Mouse (Mus musculus) layer of hippocampus, adult 9-10 months (tissue): ENCODE data around the gene Cacna2d2.

Source experiments
- DNase-seq: peaks from one replicate; pipeline ENCODE4 v3.0.0; 2022; ENCODE audit warnings: low spot score

Gene Cacna2d2

DNA sequence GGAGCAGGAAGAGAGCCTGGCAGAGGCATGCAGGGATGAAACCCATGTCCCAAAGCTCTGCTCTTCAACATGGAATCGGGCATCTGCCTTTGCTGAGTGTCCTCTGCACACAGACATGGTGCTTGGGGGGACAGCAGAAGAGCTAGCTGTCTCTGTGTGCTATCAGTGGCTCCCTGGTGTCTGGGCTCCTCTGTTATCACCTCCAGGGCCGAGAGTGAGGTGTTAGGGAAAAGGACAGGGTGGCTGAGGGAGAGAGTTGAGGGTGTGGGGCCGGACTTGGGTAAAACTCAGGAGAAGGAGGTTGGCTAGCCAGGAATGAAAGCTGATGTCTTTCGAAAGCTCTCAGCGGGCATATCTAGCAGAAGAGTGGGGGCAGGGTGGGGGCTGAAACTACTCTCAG is 63.5 kb downstream of the Cacna2d2 start:
- no peak for DNase-seq

DNA sequence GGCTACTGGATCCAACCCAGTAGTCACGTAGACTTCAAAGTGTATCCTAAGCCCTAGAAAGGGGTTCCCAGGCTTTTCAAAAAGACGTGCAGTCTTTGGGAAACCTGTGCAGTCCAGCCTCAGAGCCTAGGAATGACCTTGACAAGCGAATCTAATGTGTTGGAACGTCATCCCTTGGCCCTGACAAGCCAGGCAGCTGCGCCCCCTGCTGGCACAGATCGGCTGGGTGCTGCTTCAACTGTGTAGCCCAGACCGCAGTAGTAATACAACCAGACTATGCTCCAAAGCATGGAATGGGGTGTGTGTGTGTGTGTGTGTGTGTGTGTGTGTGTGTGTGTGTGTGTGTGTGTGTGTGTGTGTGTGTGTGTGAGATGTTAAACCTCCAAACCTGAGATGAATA is 64.1 kb downstream of the Cacna2d2 start:
- DNase-seq, result peak; percentile 56

DNA sequence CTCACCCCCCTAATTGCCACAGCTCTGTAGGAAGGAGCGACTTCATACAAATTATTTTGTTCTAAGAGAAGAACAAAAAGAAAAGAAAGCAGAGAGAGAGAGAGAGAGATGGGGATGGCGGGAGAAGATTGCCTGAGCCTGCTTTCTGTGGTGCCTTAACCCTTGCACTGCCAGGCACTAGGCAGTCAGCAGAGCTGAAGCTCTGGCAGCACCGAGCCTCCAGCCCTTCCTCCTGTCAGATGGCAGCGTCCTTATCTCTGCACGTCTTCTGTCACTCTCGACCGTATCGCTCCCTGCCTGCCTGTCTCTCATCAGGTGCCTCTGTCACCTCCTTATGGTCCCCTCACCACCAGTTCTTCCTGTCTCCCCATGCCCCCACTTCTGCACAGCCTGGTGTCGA is 64.7 kb downstream of the Cacna2d2 start:
- DNase-seq, result no peak

DNA sequence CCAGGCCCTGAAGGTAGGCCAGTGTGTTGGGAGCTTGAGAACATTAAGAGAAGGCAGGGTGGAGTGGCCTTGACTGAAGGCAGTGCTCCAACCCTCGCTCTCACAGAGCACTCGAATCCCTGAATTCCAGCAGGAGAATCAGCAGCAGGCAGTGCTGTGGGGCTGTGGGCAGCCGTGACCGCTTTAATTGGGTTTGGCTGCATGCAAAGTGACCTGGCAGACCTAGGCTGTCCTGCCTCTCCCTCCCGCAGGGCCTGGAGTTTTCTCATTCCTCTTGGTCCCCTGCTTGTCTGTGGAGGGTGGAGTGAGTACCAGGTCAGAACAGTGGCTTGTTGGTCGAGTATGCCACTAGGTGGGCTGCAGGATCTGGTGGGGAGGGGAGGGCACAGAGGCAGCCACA is 66.2 kb downstream of the Cacna2d2 start:
- DNase-seq, result no peak

DNA sequence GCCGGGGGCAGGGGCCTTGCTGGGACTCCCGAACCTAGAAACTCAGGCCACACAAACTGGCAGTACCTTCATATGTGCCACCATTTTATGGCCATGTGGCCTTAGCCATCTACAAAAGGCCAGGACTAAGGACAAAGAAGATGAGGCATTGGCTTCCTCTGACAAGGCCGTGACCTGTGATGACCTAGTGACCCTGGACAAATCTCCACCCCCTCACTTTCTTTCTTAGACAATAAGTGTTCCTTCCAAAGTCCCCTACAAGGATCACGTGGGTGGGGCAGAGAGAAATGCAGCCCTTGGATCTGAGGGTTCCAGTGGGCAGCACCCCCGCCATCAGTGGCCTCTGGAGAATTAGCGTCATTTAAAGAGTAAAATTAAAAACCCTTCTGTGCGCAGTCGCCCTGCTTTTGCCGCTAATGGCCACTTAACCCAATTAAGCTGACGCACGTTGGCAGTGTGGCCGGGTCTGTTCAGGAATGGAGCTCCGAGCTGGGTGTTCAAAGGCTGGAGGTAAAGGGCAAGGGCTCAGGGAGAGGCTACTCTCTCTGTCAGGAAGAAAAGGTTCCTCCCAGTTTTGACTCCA is 69.9 kb downstream of the Cacna2d2 start:
- no peak for DNase-seq

DNA sequence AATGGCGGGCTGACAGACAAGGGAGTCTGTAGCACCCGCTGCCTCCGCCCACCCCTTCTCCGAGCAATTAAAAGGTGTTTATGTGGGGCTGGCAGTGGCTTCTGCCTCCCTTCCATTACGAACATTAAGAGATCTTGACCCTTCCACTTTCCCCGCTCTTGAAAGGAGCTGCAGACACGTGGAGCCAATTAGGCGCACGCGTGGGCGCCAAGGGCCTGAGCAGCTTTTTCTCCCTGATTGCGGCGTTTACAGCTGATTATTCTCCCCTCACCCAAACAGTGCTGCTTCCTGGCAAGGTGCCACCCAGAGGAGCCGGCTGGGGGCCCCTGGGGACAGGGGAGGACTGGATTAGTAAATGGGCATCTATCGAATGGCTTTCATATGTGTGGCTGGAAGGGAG is 71.0 kb downstream of the Cacna2d2 start:
- DNase-seq, result no peak

DNA sequence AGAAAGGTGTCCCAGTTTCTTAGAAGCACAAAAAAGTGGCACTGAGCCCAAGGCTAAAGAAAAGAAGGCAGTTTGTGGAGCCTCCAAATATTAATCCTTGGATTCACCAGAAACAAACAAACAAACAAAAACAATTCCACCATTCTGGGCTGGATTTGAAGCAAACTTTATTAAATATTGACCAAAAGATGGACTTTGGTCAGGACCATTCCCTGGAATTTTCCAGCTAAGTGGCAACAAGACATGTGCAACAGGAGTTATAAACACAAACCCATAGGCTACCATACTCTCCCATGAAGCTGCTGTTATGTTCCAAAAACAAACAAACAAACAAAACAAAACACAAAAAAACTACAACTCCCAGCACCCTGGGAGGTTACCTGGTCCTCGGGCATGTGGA is 74.6 kb downstream of the Cacna2d2 start:
- no peak for DNase-seq

DNA sequence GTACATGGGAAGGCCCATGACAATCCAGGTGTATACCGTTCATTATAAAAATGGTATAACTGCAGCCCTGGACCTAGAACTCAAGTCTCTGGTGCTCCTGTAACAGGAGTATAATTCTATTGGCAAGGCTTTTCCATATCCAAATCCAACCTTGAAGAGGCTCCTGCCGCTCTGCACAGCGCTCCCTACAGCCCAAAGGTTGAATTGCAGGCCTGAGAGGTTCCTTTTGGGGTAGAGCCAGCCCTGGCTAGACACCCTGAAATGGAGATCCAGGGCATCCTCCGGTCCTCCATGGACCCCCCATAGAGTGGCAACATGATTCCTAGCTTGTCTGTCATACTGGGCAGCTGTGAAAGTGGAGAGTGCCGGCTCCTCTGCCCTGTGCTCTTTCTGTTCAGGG is 79.6 kb downstream of the Cacna2d2 start:
- DNase-seq, result no peak

DNA sequence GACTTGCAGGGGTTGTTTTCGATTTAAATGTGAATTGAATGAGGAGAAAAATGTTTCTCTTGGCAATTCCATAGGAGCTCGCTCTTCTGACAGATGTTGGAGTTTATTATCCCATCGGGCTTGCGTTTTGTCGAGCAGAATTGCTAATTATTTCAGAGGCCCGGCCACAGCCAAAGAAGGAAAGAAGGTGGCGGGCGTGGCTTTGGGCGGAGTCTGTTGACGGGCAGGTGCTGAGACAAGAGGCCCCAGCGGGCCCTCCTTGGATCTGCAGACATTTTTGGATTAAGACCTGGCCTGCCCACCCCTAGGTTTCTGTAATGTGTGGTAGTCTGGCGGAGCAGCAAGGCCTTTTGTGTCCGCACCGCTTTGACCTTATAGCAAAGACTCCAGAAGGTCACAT is 80.2 kb downstream of the Cacna2d2 start:
- DNase-seq, result peak; percentile 6

DNA sequence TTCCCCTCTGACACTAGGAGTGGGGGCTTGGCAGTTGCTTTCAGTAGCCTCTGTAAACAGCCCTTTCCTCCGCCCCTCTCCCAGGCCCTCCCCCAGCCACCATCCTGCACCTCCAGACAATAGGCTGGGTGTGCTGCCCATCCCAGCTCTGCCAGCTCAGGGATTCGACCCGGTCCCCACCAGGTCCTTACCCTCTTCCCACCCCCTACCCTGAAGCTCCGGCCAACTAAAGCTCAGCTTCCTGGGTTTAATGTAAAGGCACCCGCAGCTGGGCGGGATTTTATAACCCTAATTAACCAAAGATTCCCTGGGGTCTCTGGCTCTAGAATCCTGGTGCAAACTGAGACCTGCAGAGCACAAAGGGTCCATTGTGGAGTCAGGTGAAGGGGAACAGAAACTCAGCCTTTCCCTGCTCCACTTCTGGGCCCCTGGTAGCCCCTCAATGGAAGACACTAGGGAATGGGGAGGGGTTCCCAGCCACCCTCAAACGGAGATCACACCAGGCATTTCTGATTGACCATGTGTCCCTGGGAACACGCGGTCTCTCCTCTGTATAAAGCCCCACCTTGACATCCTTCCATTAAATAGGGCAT is 81.2 kb downstream of the Cacna2d2 start:
- DNase-seq, result no peak

DNA sequence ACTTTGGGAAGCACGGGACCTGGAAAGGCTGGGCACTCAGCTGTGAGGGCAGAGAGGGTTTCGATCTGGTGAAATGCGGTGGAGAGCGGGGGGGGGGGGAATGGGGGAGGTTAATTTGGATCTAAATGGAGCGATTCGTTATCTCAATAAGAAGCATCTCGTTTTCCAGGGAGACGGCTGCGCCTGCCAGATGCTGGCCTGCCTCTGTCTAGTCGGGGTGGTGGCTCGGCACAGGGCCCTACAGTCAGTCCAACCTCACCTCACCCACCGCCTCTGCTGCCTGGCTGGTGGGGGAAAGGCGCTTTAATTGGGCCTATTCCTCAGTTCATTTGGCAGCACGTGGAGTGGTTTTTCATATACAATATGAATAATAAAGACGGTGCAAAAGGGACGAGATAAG is 81.9 kb downstream of the Cacna2d2 start:
- no peak for DNase-seq

DNA sequence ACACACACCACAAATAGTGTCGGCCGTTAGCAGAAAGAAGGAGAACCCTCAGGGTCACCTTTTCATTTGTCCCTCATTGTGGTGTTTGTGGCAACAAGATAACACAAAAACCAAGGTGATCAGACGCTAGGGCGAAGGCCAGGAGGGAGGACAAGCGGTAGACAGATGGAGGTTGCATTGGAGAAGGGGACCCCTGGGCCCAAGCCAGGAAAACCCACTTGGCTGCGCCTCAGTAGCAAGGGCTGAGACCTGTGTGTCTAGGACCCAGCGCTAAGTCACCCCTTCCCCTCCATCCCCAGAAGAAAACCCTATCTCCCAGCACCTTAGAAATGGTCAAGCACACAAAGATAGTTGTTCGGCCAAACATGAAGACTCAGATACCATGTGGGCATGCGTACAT is 82.6 kb downstream of the Cacna2d2 start:
- no peak for DNase-seq

DNA sequence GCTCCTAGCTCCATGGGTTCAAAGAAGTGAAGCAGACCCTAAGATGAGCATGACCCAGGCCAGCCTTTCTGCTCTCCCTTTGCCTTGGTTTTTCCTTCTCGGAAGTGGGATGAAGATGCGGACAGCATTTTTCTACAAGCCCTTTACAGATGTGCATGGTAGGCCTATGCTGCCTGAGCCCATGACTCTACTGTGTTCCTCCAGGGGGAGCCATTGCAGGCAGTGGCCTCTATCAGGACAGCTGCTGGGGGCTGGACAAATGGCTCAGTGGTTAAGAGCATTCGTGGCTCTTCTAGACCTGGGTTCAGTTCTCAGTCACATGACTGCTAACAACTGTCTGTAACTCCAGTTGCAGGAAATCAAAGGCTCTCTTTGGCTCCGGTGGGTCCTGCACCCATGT is 83.4 kb downstream of the Cacna2d2 start:
- no peak for DNase-seq

DNA sequence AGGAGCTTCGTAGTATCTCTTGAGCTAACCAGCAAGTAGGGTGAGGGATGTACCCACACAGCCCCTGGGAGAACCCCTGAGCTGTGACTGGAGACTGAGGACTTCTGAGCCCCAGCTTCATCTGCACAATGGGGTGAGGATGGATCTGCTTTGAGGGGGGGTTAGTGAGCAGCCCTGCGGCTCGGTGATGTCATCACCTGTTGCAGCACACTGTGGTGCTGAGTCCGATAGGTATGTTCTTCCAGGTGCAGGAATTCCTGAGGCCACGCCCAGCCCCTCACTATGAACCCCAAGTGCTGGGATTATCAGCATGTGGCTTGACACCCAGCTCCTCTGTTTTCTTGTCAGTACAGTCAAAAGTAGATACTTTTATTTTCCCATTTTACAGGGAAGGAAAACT is 84.3 kb downstream of the Cacna2d2 start:
- DNase-seq, result no peak

DNA sequence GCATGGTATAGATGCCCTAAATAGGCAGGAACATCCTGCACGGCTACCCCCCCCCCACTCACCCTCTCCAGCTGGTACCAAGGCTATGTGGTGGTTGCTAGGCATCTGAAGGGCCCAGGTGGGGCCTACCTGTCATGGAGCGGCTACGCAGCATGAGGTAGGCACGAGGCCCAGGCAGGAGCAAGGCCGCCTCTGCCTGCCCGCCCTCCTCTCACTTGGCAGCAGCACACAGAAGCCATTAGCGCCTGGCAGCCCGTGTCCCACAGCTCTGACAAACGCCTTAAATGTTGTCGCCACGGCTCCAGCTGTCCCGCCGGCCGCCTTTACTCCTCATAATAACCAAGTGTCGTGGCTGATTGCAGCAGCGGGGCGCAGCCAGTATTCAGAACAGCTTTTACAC is 84.9 kb downstream of the Cacna2d2 start:
- peak; percentile 6 for DNase-seq

DNA sequence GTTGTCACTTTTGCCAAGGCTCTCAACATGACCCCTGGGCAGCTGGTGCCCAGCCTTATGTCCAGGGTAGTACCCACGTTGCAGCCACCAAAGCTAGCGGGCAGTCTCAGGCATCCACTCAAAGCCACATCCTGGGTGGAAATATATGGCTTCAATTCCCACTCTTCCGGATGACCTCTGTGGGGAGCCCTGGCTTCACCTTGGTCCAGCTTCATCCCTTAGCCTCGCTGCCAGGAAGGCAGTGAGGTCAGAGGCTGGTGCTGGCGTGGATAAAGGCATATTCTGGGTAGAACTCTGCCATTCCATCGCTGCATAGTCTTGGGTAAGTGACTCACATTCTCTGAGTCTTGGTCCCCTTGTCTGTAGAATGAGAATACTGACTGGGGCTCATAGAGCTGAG is 85.4 kb downstream of the Cacna2d2 start:
- DNase-seq, result no peak

DNA sequence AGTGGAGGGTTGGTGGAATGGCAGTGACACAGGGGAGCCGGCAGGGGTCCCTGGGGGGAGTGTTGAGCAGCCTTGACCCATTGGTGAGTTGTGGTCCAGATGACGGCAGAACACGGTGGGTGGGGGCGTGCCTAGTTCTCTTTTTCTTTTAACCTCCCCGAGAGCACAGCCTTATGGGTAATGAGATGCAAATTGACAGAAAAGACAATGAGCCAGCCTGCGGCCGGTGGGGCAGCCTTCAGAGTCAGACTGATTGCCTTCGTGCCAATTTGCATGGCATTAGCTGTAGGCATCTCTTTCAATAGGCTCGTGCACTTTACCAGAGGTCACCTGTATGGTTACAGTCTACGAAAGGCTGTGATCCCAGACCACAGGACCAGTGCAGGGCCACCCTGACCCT is 86.7 kb downstream of the Cacna2d2 start:
- no peak for DNase-seq

DNA sequence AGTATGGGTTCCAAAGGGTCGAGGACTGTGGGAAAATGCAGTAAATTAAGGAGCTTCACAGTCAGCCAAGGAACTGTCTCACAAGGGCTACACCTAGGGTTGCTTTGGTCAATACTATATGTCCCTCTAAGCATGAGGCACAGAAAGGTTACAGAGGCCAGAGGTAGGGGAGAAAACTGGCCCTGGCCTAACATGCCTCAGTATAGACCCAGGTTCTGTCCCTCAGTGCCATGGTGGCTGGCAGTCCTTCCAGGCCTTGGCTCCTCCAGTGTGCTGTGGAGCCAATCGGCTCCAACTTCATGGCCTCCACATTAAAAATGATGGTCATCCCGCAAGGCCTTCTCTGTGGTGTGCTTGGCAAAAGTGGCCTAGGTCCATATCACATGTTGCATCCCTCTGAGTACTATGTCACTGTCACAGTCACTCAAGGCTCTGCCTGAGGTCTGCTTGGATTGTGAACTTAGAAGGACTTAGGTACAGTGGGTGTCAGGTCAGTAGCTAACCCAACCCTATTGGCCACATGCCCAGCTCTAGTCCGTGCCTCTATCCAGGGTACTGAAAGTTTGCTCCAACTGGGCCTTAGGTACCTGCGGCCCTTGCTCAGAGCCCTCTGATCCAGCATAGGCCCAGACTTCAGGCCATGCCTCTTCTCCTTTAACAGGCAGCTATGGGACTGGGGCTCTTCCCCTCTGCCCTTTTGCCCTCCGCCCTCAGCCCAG is 87.3 kb downstream of the Cacna2d2 start:
- DNase-seq, result no peak

DNA sequence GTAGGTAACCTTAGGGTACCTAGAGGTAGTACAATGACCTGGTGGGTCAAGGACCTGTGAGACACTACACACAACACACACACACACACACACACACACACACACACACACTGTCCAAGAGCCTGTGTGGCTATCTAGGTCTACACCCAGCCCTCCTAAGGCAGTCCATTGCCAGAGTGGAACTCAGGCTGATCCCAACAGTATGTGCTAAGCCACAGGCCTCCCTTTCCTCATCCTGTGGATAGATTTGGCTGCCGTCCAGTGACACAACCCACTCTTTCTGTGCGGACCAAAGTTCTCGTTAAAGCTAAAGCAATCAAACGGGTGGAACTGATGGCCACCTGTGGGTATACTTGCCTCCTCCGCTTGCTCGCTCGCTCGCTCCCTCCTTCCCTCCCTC is 90.7 kb downstream of the Cacna2d2 start:
- DNase-seq, result no peak

DNA sequence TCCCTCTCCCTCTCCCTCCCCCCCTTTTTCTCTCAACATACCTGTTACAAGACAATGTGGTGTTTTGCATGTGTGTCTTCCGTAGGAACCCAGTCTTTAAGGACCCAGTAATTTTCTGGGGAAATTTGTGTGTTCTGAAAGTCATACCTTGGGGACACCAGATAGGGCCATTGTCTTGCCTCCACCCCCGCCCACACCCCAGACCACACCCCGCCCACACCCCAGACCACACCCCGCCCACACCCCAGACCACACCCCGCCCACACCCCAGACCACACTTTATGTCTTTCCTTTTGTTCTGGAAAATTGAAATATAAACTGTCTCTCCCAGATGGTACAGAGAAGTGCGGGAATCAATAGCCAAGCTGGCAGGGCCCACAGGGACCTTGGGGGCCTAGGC is 91.2 kb downstream of the Cacna2d2 start:
- DNase-seq, result no peak

DNA sequence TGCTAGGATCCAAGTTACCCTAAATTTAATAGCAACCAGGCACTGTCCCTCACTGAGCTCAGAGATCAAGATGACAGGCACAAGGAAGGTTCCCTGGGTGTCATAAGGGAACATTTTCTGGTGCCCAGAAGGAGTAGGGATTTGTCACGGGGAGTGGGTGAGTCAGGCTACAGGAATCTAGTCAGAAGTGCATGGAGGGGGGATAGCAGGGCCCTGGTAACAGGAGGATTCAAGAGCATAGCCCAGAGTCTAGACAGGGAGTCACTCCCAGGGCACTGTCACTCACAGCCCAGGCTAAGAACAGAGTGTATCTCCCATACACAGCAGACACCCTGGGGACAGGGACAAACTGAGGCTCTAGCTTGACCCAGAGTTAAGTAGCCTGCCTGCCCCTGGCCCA is 94.1 kb downstream of the Cacna2d2 start:
- DNase-seq, result no peak

DNA sequence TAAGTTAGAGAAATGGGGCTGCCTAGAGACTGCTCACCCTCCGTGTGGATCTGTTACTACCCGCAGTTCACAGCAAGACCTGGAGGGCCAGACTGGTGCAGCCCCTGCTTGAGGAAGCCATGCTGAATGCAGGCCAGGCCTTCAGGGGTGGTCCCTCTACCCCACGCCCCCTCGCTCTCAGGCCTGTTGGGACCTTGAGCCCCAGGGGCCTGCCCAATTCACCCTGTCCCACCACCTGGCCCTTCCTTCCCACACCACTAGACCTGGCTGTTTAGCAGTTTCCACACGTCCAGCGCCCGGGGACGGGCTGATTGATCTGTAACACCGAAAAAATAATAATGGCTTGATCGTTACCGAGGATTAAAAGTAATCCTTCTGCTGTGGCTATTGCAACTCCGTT is 94.8 kb downstream of the Cacna2d2 start:
- no peak for DNase-seq

DNA sequence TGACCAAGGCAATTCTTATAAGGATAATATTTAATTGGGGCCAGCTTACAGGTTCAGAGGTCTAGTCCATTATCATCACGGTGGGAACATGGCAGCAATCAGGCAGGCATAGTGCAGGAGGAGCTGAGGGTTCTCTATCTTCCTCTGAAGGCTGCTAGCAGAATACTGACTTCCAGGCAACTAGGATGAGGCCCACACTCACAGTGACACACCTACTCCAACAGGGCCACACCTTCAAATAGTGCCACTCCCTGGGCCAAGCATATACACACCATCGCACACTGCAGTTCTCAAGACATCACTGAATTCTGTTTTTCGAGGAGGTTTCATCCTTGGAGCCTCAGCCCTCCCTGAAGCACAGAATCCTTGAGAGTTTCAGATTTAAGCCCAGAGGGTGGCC is 96.9 kb downstream of the Cacna2d2 start:
- DNase-seq, result no peak

DNA sequence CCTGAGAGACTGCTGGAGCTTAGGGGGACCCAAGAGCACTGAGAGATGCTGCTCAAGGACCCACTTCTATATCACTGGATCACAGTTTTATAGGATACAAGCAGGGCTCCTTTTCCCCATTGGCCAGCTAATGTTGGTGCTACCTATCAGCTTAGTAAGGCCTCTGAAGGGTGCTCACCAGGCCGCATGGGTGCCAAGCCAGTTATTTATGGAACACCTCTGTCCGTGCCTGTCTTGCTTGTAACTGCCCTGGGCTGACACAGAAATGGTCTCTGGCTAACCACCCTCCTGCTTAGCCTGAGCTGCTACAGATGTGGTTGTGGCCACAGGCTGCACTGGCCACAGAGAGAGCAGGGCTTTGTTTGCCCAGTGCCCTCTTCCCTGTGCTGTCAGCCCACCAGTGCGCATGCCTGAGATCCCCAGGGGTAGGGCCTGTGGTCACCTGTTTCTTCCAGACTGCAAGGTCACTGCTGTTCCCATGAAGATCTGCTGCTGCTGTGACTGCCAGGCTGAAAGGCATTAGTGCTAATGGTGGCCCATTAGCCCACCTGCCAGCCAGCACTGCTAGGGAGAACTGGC is 101.4 kb downstream of the Cacna2d2 start:
- DNase-seq, result no peak
